Mouse (Mus musculus): ENCODE results near the gene Uimc1. TPM values are rescaled to one million over a fixed set of nuclear protein-coding genes. Genes with fewer than 3 reads are reported as not detected.

Gene Uimc1
- polyA plus RNA-seq, 1 experiment from 2014 or later, result 18.2 TPM

DNA sequence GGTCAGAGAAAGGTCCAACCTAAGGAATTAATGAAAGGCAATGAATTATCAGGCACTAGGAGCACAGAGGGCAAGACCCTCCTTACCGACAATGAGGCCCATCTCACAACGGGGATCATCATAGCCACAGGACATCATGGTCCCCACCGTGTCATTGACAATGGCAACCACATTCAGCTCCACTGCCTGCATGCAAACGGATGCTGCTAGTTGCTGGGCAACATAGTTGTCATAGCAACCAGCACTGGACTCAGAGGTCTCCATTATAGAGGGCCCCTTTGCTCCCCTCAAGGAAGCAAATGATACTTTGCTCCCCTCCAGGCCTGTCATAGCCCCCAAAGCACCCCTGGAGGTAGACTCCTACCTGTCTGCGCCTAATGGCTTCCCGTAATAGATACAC lies 91.5 kb downstream of the Uimc1 start:
- ATAC-seq, result peak; percentile 57
- H3K27ac ChIP-seq (ENCODE audit: low read depth, low read length), result no peak overlapping the region
- no peak overlapping the region for H3K9ac ChIP-seq (ENCODE audit: low read depth, low read length)
- H3K4me1 ChIP-seq (ENCODE audit: control insufficient read depth, insufficient read depth, low read depth, low read length), result peaks cover 16% of the 10 kb centered on the region
- peaks cover under 1% of the 10 kb centered on the region; the same call in 1 of the 2 replicates for H3K36me3 ChIP-seq (ENCODE audit: control insufficient read depth, insufficient read depth, low read length)
- H3K9me3 ChIP-seq (ENCODE audit: control insufficient read depth, low read length), result no peaks in the 10 kb centered on the region
- no peaks in the 10 kb centered on the region; the same call in 1 of the 2 replicates for H3K27me3 ChIP-seq (replicated peaks; ENCODE audit: control insufficient read depth, insufficient read depth, low read length)
- WGBS, result 25% methylated on average over 6 of the region's 6 CpGs
- no peak overlapping the region for H3K4me2 ChIP-seq (ENCODE audit: low read length)
- no peak overlapping the region for H3K4me3 ChIP-seq (ENCODE audit: low read length)

DNA sequence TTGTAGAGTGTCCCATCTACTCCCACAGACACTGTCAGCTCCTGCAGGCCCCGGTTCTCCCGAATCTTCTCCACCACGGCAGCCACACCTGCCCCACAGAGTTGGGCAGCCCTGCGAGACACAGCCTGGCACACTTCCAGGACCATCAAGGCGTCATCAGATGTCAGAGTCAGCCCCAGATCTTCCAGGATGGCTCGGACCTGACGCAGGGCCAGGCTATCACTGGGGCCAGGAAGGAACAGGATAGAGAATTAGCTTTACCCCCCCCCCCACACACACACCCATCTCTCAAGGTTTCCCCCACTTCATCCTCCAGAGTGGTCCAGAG lies 93.7 kb downstream of the Uimc1 start:
- Histone ChIP-seq H3K27ac (ENCODE audit: low read depth, low read length) (no peak overlapping the region), H3K36me3 (ENCODE audit: control insufficient read depth, insufficient read depth, low read length) (peaks cover 9% of the 10 kb centered on the region; the same call in 1 of the 2 replicates), H3K9me3 (ENCODE audit: control insufficient read depth, low read length) (no peaks in the 10 kb centered on the region), H3K4me1 (ENCODE audit: control insufficient read depth, insufficient read depth, low read depth, low read length) (peaks cover 10% of the 10 kb centered on the region), H3K4me3 (ENCODE audit: low read length) (no peak overlapping the region), H3K4me2 (ENCODE audit: low read length) (no peak overlapping the region), H3K9ac (ENCODE audit: low read depth, low read length) (no peak overlapping the region), H3K27me3 (replicated peaks; ENCODE audit: control insufficient read depth, insufficient read depth, low read length) (peaks cover 2% of the 10 kb centered on the region; the same call in 1 of the 2 replicates)
- ATAC-seq, result no peak
- WGBS, result 65% methylated on average over 7 of the region's 7 CpGs

DNA sequence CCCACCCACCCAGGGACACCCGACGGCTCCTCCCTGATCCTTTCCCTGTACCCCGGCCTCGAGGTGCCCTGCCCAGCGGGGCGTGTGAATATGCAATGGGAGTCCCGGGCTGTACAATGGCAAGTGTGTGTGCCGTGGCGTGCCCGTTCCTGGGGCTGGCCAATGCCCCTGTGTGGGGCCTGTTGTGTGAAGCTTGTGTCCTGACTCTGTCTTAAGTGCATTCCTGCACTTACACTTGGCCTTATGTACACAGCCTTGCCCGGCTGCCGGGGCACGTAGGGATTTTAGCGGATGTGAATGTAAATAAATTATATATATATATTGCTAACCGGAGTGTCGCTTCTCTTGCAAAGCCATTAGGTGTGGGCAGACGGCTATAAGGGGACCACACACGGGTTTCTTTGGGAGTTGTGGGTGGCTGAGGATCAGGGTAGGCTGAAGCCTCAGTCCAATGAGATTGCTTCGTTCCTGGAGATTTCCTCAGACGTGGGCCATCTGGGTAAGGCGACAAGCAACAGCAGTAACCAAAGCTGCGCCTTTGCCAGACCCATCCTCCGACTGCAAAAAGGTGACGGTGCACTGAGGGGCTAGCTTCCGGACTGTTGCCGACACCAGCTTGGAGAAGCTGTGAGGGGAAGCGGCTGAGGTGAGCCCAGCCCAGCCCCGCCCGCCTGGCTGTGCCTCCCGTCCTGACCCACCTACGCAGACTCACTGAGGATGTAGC lies 94.2 kb downstream of the Uimc1 start:
- Histone ChIP-seq H3K4me2 (ENCODE audit: low read length) (no peak overlapping the region), H3K9me3 (ENCODE audit: control insufficient read depth, low read length) (no peaks in the 10 kb centered on the region), H3K4me3 (ENCODE audit: low read length) (no peak overlapping the region), H3K36me3 (ENCODE audit: control insufficient read depth, insufficient read depth, low read length) (peaks cover 9% of the 10 kb centered on the region; the same call in 1 of the 2 replicates), H3K4me1 (ENCODE audit: control insufficient read depth, insufficient read depth, low read depth, low read length) (peaks cover 10% of the 10 kb centered on the region), H3K27ac (ENCODE audit: low read depth, low read length) (no peak overlapping the region), H3K9ac (ENCODE audit: low read depth, low read length) (no peak overlapping the region), H3K27me3 (replicated peaks; ENCODE audit: control insufficient read depth, insufficient read depth, low read length) (peaks cover 2% of the 10 kb centered on the region; the same call in 1 of the 2 replicates)
- 59% methylated on average over 31 of the region's 31 CpGs for WGBS
- no peak for ATAC-seq

DNA sequence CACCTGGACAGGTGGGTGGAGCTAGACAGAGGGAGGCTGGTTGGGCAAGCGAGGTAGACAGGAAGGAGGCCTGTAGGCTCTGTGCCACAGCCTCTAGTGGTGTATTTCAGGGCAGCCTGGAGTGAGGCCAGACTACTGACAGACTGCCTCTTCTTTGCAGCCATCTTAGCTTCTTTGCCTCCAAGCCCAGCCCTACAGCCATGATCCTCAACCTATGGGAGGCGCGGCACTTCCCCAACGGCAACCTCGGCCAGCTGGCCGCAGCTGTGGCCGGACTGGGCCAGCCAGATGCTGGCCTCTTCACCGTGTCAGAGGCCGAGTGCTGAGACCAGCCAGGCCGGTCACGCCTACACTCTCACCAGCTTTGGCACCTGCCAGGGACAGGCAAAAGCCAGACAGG lies 95.5 kb downstream of the Uimc1 start:
- H3K4me2 ChIP-seq (ENCODE audit: low read length), result no peak overlapping the region
- peaks cover 9% of the 10 kb centered on the region; the same call in 1 of the 2 replicates for H3K36me3 ChIP-seq (ENCODE audit: control insufficient read depth, insufficient read depth, low read length)
- peaks cover 2% of the 10 kb centered on the region; the same call in 1 of the 2 replicates for H3K27me3 ChIP-seq (replicated peaks; ENCODE audit: control insufficient read depth, insufficient read depth, low read length)
- H3K9ac ChIP-seq (ENCODE audit: low read depth, low read length), result no peak overlapping the region
- H3K27ac ChIP-seq (ENCODE audit: low read depth, low read length), result no peak overlapping the region
- peaks cover 10% of the 10 kb centered on the region for H3K4me1 ChIP-seq (ENCODE audit: control insufficient read depth, insufficient read depth, low read depth, low read length)
- no peaks in the 10 kb centered on the region for H3K9me3 ChIP-seq (ENCODE audit: control insufficient read depth, low read length)
- WGBS, result 67% methylated on average over 11 of the region's 11 CpGs
- no peak overlapping the region for H3K4me3 ChIP-seq (ENCODE audit: low read length)
- no peak for ATAC-seq

DNA sequence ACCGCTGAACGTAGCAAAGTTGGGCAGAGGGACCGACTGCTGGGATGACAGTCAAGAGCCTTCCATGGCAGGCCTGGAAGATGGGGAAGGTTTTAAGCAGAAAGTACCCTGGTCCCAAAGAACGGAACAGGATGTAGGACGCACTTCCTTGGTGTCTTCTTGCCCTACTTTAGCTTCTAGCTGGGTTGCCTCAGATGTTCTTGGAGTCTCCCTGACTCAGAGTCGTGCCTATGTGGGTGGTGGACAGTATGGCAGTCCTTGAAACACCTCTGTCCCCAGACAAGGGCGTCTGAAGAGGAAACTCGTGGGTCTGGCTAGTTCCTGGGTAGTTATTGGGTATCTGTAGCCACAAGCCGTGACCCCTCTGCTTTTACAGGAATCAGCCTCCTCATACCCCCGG lies 98.0 kb downstream of the Uimc1 start:
- Histone ChIP-seq H3K36me3 (ENCODE audit: control insufficient read depth, insufficient read depth, low read length) (peaks cover 15% of the 10 kb centered on the region; the same call in 1 of the 2 replicates), H3K4me3 (ENCODE audit: low read length) (no peak overlapping the region), H3K4me1 (ENCODE audit: control insufficient read depth, insufficient read depth, low read depth, low read length) (no peaks in the 10 kb centered on the region), H3K27ac (ENCODE audit: low read depth, low read length) (no peak overlapping the region), H3K27me3 (replicated peaks; ENCODE audit: control insufficient read depth, insufficient read depth, low read length) (peaks cover 2% of the 10 kb centered on the region; the same call in 1 of the 2 replicates), H3K4me2 (ENCODE audit: low read length) (no peak overlapping the region), H3K9ac (ENCODE audit: low read depth, low read length) (no peak overlapping the region), H3K9me3 (ENCODE audit: control insufficient read depth, low read length) (no peaks in the 10 kb centered on the region)
- ATAC-seq, result no peak
- 89% methylated on average over 10 of the region's 10 CpGs for WGBS

DNA sequence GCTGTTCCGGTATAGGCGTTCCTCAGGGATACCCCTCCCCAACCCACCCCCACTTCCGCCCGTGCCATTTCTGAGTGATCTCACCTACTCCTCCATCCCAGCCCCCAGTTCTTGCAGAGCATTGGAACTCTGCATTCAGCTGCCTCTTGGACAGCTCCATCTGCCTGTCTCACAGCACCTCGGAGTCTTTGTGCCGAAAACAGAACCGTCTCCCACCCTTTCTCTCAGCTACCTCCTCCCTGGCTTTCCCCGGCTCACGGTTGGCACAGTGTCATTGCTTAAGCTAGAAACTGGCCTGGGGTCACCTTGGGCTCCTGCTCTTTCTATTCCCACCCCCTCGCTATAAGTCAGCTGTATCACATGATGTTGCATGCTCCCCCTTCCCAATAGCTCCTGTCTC lies 99.7 kb downstream of the Uimc1 start:
- H3K4me2 ChIP-seq (ENCODE audit: low read length), result no peak overlapping the region
- H3K9me3 ChIP-seq (ENCODE audit: control insufficient read depth, low read length), result no peaks in the 10 kb centered on the region
- no peak overlapping the region for H3K4me3 ChIP-seq (ENCODE audit: low read length)
- peaks cover 15% of the 10 kb centered on the region; the same call in 1 of the 2 replicates for H3K36me3 ChIP-seq (ENCODE audit: control insufficient read depth, insufficient read depth, low read length)
- H3K27ac ChIP-seq (ENCODE audit: low read depth, low read length), result no peak overlapping the region
- WGBS, result 84% methylated on average over 10 of the region's 10 CpGs
- no peak for ATAC-seq
- H3K9ac ChIP-seq (ENCODE audit: low read depth, low read length), result no peak overlapping the region
- H3K4me1 ChIP-seq (ENCODE audit: control insufficient read depth, insufficient read depth, low read depth, low read length), result no peaks in the 10 kb centered on the region
- 0 out of 2 replicates have a peak, but pooled peaks cover 2% of the 10 kb centered on the region for H3K27me3 ChIP-seq (replicated peaks; ENCODE audit: control insufficient read depth, insufficient read depth, low read length)

DNA sequence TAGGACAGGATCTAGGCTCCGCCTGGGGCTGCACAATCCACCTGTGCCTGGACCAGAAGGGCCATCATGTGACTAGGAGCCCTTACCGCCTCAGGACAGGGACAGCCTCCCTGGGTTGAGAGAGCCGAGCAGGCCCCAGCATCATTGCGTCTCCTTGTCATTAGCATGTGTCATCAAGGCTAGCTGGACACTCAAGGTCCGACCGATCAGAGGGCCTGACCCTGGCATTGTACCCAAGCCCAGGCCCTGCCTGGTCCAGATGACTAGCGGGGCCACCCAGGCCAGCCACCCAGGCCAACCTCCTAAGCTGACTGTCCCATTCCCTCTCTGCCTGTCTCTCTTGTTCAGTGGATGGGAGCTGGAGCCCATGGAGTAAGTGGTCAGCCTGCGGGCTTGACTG lies 102.5 kb downstream of the Uimc1 start:
- H3K36me3 ChIP-seq (ENCODE audit: control insufficient read depth, insufficient read depth, low read length), result peaks cover 6% of the 10 kb centered on the region; the same call in 1 of the 2 replicates
- WGBS, result 71% methylated on average over 8 of the region's 8 CpGs
- no peaks in the 10 kb centered on the region for H3K27me3 ChIP-seq (replicated peaks; ENCODE audit: control insufficient read depth, insufficient read depth, low read length)
- no peaks in the 10 kb centered on the region for H3K9me3 ChIP-seq (ENCODE audit: control insufficient read depth, low read length)
- H3K9ac ChIP-seq (ENCODE audit: low read depth, low read length), result no peak overlapping the region
- no peak overlapping the region for H3K4me3 ChIP-seq (ENCODE audit: low read length)
- peaks cover 17% of the 10 kb centered on the region for H3K4me1 ChIP-seq (ENCODE audit: control insufficient read depth, insufficient read depth, low read depth, low read length)
- H3K27ac ChIP-seq (ENCODE audit: low read depth, low read length), result no peak overlapping the region
- ATAC-seq, result no peak
- no peak overlapping the region for H3K4me2 ChIP-seq (ENCODE audit: low read length)

DNA sequence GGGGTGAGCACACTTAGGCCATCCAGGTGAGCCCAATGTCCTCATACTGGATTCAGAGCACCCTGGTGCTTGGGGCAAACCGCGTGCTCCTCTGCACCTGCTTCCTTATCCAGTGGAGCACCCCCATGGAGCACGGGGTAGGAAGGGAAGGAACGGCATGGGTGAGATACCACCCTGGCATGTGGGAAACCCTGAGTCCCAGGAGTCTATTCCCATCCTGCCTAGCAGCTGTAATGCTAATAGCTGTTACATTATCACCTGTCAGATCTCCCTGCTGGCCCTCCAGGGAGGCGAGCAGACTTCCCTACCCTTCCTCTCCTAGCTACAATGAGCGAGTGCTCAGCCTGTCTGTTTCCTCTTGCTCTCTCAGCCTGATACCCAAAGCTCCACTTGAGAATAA lies 104.9 kb downstream of the Uimc1 start:
- Histone ChIP-seq H3K4me2 (ENCODE audit: low read length) (no peak overlapping the region), H3K9me3 (ENCODE audit: control insufficient read depth, low read length) (no peaks in the 10 kb centered on the region), H3K27me3 (replicated peaks; ENCODE audit: control insufficient read depth, insufficient read depth, low read length) (no peaks in the 10 kb centered on the region), H3K4me1 (ENCODE audit: control insufficient read depth, insufficient read depth, low read depth, low read length) (peaks cover 17% of the 10 kb centered on the region), H3K36me3 (ENCODE audit: control insufficient read depth, insufficient read depth, low read length) (peaks cover 10% of the 10 kb centered on the region; the same call in 1 of the 2 replicates), H3K27ac (ENCODE audit: low read depth, low read length) (no peak overlapping the region), H3K9ac (ENCODE audit: low read depth, low read length) (no peak overlapping the region), H3K4me3 (ENCODE audit: low read length) (no peak overlapping the region)
- 46% methylated on average over 6 of the region's 6 CpGs for whole genome bisulfite sequencing
- no peak for ATAC-seq

DNA sequence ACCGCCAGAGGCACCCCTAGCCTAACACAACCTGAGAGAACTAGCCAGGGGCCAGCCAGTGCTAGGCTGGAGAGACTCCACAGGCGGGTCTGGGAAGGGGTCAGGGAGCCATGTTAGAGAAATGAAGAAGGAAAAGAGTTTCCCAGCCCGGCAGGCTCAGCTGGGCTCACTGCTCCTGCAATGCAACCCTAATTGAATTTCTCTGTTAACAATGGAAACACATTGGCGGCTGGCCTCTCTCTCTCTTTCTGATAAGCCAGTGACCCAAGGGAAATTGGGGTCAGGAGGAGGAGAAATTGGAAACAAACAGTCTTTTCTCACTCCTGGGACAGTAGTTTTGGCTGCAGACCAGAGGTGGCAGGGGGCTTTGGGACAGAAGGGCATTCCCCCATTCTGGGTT lies 105.5 kb downstream of the Uimc1 start:
- peaks cover 17% of the 10 kb centered on the region for H3K4me1 ChIP-seq (ENCODE audit: control insufficient read depth, insufficient read depth, low read depth, low read length)
- H3K27ac ChIP-seq (ENCODE audit: low read depth, low read length), result 0 out of 2 replicates have a peak overlapping the region, but pooled peaks have one; percentile 31
- no peak overlapping the region for H3K9ac ChIP-seq (ENCODE audit: low read depth, low read length)
- no peaks in the 10 kb centered on the region for H3K27me3 ChIP-seq (replicated peaks; ENCODE audit: control insufficient read depth, insufficient read depth, low read length)
- 14% methylated on average over 4 of the region's 4 CpGs for WGBS
- no peaks in the 10 kb centered on the region for H3K9me3 ChIP-seq (ENCODE audit: control insufficient read depth, low read length)
- no peak overlapping the region for H3K4me2 ChIP-seq (ENCODE audit: low read length)
- H3K36me3 ChIP-seq (ENCODE audit: control insufficient read depth, insufficient read depth, low read length), result peaks cover 10% of the 10 kb centered on the region; the same call in 1 of the 2 replicates
- peak; percentile 41; the same call in 1 of the 2 replicates for ATAC-seq
- H3K4me3 ChIP-seq (ENCODE audit: low read length), result no peak overlapping the region
